Mouse (Mus musculus) limb, embryonic 14.5 days (tissue): ENCODE results near the gene Cipc. TPM values are rescaled to one million over a fixed set of nuclear protein-coding genes. Genes with fewer than 3 reads are reported as not detected.
A peak's percentile ranks its signal among the peaks of the same experiment; 100 is the strongest.

ENCODE experiments used
- ATAC-seq: fragments of 200-750 bp; cut with Nextera tagmentation; 2 replicates; pipeline ENCODE4 v1.8.0; 2017; ENCODE audit warnings: low read depth, moderate number of reproducible peaks, moderate TSS enrichment; ENCODE audit not compliant: low FRiP score
- DNase-seq: peaks from one replicate; pipeline ENCODE4 v3.0.0-alpha.2; 2015; ENCODE audit warnings: low spot score
- H3K27ac ChIP-seq: fragments of 300-500 bp; sonication (generic); replicated peaks from 2 replicates; pipeline ENCODE4 v1.5.1; 2014; ENCODE audit warnings: low read depth, mild to moderate bottlenecking, low read length, moderate library complexity, mixed read lengths
- H3K27me3 ChIP-seq: fragments of 300-500 bp; sonication (generic); 2 replicates; pipeline ENCODE4 v1.6.1; 2014; ENCODE audit warnings: low read length, mixed read lengths; ENCODE audit not compliant: control insufficient read depth, insufficient read depth
- H3K36me3 ChIP-seq: fragments of 300-500 bp; sonication (generic); 2 replicates; pipeline ENCODE4 v1.6.1; 2014; ENCODE audit warnings: mild to moderate bottlenecking, low read length, moderate library complexity, mixed read lengths; ENCODE audit not compliant: control insufficient read depth, insufficient read depth
- H3K4me1 ChIP-seq: fragments of 300-500 bp; sonication (generic); 2 replicates; pipeline ENCODE4 v1.6.1; 2014; ENCODE audit warnings: antibody characterized with exemption, low read length, mixed read lengths; ENCODE audit not compliant: control insufficient read depth, insufficient read depth
- H3K4me2 ChIP-seq: fragments of 300-500 bp; sonication (generic); replicated peaks from 2 replicates; pipeline ENCODE4 v1.6.1; 2014; ENCODE audit warnings: low read depth, mild to moderate bottlenecking, low read length, moderate library complexity; ENCODE audit not compliant: severe bottlenecking
- H3K4me3 ChIP-seq: fragments of 300-500 bp; sonication (generic); replicated peaks from 2 replicates; pipeline ENCODE4 v1.5.1; 2014; ENCODE audit warnings: low read length
- H3K9ac ChIP-seq: fragments of 300-500 bp; sonication (generic); 2 replicates; pipeline ENCODE4 v1.6.1; 2014; ENCODE audit warnings: mild to moderate bottlenecking, low read depth, low read length, moderate library complexity; ENCODE audit not compliant: severe bottlenecking
- H3K9me3 ChIP-seq: fragments of 300-500 bp; sonication (generic); 2 replicates; pipeline ENCODE4 v1.6.1; 2016; ENCODE audit warnings: low read length; ENCODE audit not compliant: control insufficient read depth
- POLR2A ChIP-seq: fragments of 200-500 bp; IDR thresholded peaks from 2 replicates; pipeline ENCODE4 v1.8.0; 2012; ENCODE audit warnings: inconsistent platforms, mild to moderate bottlenecking, moderate library complexity, borderline replicate concordance; ENCODE audit not compliant: insufficient read depth, insufficient read length; ENCODE audit errors: extremely low read depth
- WGBS: fragments of 180-500 bp; shearing (Covaris S2); extraction: QIAGEN DNeasy Blood & Tissue Kit; methylation state at CpG from one replicate; pipeline ENCODE4 v1.1.7; 2014; 5-methylcytosine and 5-hydroxymethylcytosine counted together
- polyA plus RNA-seq, 2 experiments: library from polyadenylated mRNA; depleted of rRNA in 1 of 2; stranded (reverse) in 1 of 2; unstranded in 1 of 2; fragments of >200 nt; fragmentation: Nextera tagmentation in 1 of 2; extraction: Ambion mirVana in 1 of 2; gene quantifications; 2 replicates each; pipeline versions ENCODE4 v1.2.1 to v1.2.3; 2012 to 2014

Gene Cipc
- polyA plus RNA-seq, 2 experiments, result 20.0 to 31.3 TPM

DNA sequence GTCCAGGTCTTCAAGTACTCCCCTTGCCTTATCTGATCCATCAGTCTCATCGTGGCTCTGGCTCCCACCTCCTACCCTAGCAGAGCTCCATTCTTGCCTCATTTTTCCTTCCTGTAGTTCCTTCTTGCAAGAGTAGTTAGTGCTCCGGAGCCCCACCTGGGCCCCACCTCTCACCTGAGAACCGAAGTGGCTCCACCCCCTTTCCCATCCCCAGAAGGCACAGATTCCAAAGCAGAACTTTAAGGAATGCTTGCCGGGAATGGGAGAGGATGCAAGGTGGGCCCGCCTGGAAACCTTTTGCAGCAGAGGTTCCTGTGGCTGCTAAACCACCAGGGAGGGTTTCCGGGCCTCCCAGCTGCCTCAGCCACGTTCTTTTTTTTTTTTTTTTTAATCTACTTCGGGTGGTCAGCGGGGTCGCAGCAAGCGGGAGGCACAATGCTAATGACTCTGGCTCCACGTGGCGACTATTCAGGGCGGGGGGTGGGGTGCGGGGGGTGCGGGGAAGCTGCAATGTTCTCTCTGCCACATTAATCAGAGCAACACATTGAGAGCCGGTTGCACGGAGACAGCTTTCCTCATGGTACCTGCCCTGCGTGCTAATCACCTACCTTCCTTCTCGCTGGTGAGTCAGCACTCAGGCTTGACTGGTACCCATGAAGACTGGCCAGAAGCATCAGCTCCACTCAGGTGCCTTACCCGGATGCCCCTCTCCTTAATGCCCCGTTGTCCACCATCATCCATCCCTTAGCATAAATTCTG, 34.3 kb upstream of the Cipc start:
- ATAC-seq (no peak), DNase-seq (no peak)
- Histone ChIP-seq H3K4me1 (peaks cover 11% of the 10 kb centered on the region), H3K27ac (no peak overlapping the region), H3K9ac (no peak overlapping the region), H3K36me3 (no peaks in the 10 kb centered on the region), H3K27me3 (no peaks in the 10 kb centered on the region), H3K4me3 (no peak overlapping the region), H3K4me2 (peak overlapping the region; percentile 20; the same call in 1 of the 2 replicates), H3K9me3 (no peaks in the 10 kb centered on the region)
- TF ChIP-seq POLR2A, result no peak
- 5% methylated on average over 22 of the region's 22 CpGs for WGBS

DNA sequence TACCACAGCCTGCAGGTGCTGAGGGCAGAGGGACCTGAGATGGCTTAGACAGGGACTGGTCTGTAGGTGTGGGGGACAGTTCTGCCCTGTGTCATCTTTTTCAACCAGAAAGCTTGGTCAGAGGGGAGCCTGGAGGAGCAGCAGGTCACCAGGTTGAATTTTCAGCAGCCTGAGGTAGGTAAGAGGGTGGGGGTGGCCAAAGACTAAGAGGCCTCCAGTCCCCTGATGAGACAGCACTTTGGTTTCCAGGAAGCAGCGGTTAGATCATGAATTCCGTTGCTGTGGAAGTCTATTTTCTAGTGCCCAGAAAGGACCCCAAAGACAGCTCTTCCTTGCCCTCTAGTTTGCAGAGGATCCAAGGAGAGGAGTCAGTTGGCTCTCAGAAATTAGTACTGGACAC, 32.5 kb upstream of the Cipc start:
- Histone ChIP-seq H3K4me2 (no peak overlapping the region), H3K27me3 (no peaks in the 10 kb centered on the region), H3K27ac (no peak overlapping the region), H3K4me3 (no peak overlapping the region), H3K9me3 (no peaks in the 10 kb centered on the region), H3K36me3 (no peaks in the 10 kb centered on the region), H3K9ac (no peak overlapping the region), H3K4me1 (peaks cover 21% of the 10 kb centered on the region)
- ATAC-seq (no peak), DNase-seq (no peak)
- 69% methylated on average over 2 of the region's 2 CpGs for WGBS
- no peak for TF ChIP-seq POLR2A

DNA sequence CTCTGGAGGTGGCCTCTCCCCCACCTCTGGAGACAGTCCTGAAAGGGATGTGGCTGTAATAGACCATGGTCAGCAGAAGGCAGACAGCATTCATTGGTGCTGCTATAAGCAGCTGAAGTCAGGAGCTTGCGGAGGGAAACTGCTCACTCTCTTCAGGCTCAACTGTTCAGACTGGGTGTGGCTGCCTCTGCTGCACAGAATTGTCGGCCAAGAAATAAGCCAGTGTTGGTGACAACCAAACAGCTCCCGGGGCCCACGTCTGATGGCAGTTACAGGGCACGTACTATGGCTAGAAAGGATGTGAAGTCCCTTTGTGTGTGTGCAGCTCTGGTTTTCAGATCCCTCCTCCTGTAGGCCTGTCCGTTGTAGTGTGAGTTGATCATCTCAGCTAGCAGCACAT, 32.1 kb upstream of the Cipc start:
- Histone ChIP-seq H3K4me3 (no peak overlapping the region), H3K4me2 (no peak overlapping the region), H3K9me3 (no peaks in the 10 kb centered on the region), H3K9ac (no peak overlapping the region), H3K27ac (no peak overlapping the region), H3K4me1 (peaks cover 21% of the 10 kb centered on the region), H3K36me3 (no peaks in the 10 kb centered on the region), H3K27me3 (no peaks in the 10 kb centered on the region)
- no peak for DNase-seq
- WGBS, result 57% methylated on average over 6 of the region's 6 CpGs
- TF ChIP-seq POLR2A, result no peak
- no peak for ATAC-seq

DNA sequence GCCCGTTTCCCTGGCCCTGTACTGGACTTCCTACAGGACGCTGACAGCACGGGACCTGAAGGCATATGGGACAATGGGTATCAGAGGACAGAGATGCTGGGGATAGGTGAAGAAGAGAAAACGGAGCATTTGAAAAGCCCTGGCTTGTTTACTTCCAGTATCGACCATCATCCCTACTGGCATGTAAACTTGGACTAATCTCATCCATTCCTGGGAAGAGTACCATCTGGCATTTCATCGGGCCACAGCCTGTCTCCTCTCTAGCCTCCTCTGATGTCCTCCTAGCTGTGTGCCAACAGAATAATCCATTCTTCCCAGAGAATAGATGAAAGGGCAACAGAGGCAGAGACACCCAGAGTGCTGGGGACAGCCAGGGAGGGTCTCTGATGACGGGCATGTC, 31.2 kb upstream of the Cipc start:
- no peaks in the 10 kb centered on the region for H3K36me3 ChIP-seq
- peaks cover 21% of the 10 kb centered on the region for H3K4me1 ChIP-seq
- ATAC-seq (no peak), DNase-seq (no peak)
- no peak for TF ChIP-seq POLR2A
- H3K27ac ChIP-seq, result no peak overlapping the region
- H3K27me3 ChIP-seq, result no peaks in the 10 kb centered on the region
- no peak overlapping the region for H3K9ac ChIP-seq
- 75% methylated on average over 7 of the region's 7 CpGs for WGBS
- H3K4me3 ChIP-seq, result no peak overlapping the region
- no peaks in the 10 kb centered on the region for H3K9me3 ChIP-seq
- H3K4me2 ChIP-seq, result no peak overlapping the region

DNA sequence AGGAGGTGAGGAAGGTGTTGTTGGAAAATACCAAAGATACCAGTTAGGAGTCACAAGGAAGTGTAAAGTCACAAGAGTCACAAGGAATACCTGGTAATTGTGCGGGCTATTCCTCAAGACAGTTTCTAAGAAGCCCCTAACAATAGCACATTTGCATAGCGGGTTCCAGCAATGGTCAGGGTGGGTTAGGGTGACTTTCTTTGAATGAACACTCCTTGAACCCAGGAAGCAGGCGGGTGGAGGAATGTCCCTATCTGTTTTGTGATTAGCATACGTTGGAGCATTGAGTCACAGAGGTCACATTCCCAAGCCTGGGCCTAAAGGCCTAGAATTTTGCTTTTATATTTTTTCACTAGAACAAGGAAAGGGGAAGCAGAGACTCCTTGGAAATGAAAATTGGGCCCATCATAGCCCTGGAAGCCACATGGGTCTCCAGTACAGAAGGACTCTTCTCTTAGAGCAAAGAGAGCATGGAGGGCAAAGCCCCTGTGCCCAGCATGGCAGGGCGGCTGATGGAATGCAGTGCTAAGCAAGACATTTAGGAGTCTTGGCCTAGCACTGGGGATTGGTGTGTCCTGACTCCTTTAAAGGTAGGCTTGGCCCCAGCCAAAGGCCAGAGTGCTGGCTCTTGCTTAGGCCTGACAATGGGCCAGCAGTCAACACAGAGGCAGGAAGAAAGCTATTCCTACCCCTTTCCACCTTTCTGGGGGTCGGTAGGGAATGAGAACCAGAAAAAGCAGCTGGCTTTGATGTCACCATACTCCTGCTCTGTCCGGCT, 29.9 kb upstream of the Cipc start:
- WGBS, result 82% methylated on average over 7 of the region's 7 CpGs
- H3K27me3 ChIP-seq, result no peaks in the 10 kb centered on the region
- no peaks in the 10 kb centered on the region for H3K9me3 ChIP-seq
- H3K4me2 ChIP-seq, result no peak overlapping the region
- peaks cover 14% of the 10 kb centered on the region for H3K4me1 ChIP-seq
- H3K9ac ChIP-seq, result no peak overlapping the region
- ATAC-seq, result no peak
- no peak overlapping the region for H3K4me3 ChIP-seq
- TF ChIP-seq POLR2A, result no peak
- H3K27ac ChIP-seq, result no peak overlapping the region
- DNase-seq, result no peak
- H3K36me3 ChIP-seq, result no peaks in the 10 kb centered on the region
